Mouse (Mus musculus) hindbrain, embryonic 13.5 days (tissue): ENCODE data around the gene Garem2. TPM values are rescaled to one million over a fixed set of nuclear protein-coding genes. Genes with fewer than 3 reads are reported as not detected.

Source experiments
- ATAC-seq: fragments of 200-750 bp; cut with Nextera tagmentation; 2 replicates; pipeline ENCODE4 v1.8.0; 2017; ENCODE audit warnings: moderate TSS enrichment; ENCODE audit not compliant: low FRiP score
- H3K27ac ChIP-seq: fragments of 300-500 bp; sonication (generic); 2 replicates; pipeline ENCODE4 v1.5.1; 2015; ENCODE audit warnings: inconsistent platforms, mild to moderate bottlenecking, moderate library complexity
- H3K27me3 ChIP-seq: fragments of 300-500 bp; sonication (generic); 2 replicates; pipeline ENCODE4 v1.6.1; 2015; ENCODE audit warnings: mild to moderate bottlenecking, inconsistent platforms
- H3K36me3 ChIP-seq: fragments of 300-500 bp; sonication (generic); 2 replicates; pipeline ENCODE4 v1.6.1; 2015; ENCODE audit warnings: mild to moderate bottlenecking, inconsistent platforms
- H3K4me1 ChIP-seq: fragments of 300-500 bp; sonication (generic); replicated peaks from 2 replicates; pipeline ENCODE4 v1.6.1; 2015; ENCODE audit warnings: inconsistent platforms
- H3K4me2 ChIP-seq: fragments of 300-500 bp; sonication (generic); 2 replicates; pipeline ENCODE4 v1.6.1; 2015; ENCODE audit warnings: inconsistent platforms, mild to moderate bottlenecking, moderate library complexity
- H3K4me3 ChIP-seq: fragments of 300-500 bp; sonication (generic); 2 replicates; pipeline ENCODE4 v1.5.1; 2015; ENCODE audit warnings: mild to moderate bottlenecking, inconsistent platforms
- H3K9ac ChIP-seq: fragments of 300-500 bp; sonication (generic); 2 replicates; pipeline ENCODE4 v1.6.1; 2015; ENCODE audit warnings: mild to moderate bottlenecking, inconsistent platforms
- H3K9me3 ChIP-seq: fragments of 300-500 bp; sonication (generic); 2 replicates; pipeline ENCODE4 v1.6.1; 2016; ENCODE audit warnings: inconsistent platforms
- WGBS: fragments of 180-500 bp; shearing (Covaris S2); methylation state at CpG from one replicate; pipeline ENCODE4 v1.1.7; 2015; 5-methylcytosine and 5-hydroxymethylcytosine counted together
- polyA plus RNA-seq: library from polyadenylated mRNA; unstranded; fragments of >200 nt; fragmentation: Nextera tagmentation; extraction: Ambion mirVana; gene quantifications from 2 replicates; pipeline ENCODE4 v1.2.1, GENCODE M21; 2015

The Garem2 gene
- polyA plus RNA-seq, 1 experiment from 2014 or later: 15.0 TPM

- peaks cover 30% of the 10 kb centered on the region for H3K4me1 ChIP-seq
- peak overlapping the region; percentile 88 for H3K27ac ChIP-seq
- peak overlapping the region; percentile 79 for H3K9ac ChIP-seq
- no peaks in the 10 kb centered on the region for H3K27me3 ChIP-seq
- peak overlapping the region; percentile 69 for H3K4me3 ChIP-seq
- no peaks in the 10 kb centered on the region for H3K9me3 ChIP-seq
- no peaks in the 10 kb centered on the region; the same call in 1 of the 2 replicates for H3K36me3 ChIP-seq
- peak overlapping the region; percentile 69 for H3K4me2 ChIP-seq
- ATAC-seq: no peak
- 39% methylated on average over 13 of the region's 13 CpGs for WGBS
Observed at GRCm38 (mm10) chr5:30155821-30156629, 51.1 kb downstream of the Garem2 start.

GRCm38 (mm10) chr5:30159601-30160000, 54.6 kb downstream of the Garem2 start:
- Histone ChIP-seq H3K4me1 (peaks cover 17% of the 10 kb centered on the region), H3K27me3 (no peaks in the 10 kb centered on the region), H3K4me2 (no peak overlapping the region), H3K9me3 (no peaks in the 10 kb centered on the region), H3K9ac (no peak overlapping the region), H3K36me3 (no peaks in the 10 kb centered on the region; the same call in 1 of the 2 replicates), H3K27ac (no peak overlapping the region), H3K4me3 (no peak overlapping the region)
- ATAC-seq: no peak
- 94% methylated on average over 6 of the region's 6 CpGs for WGBS

- peaks cover 6% of the 10 kb centered on the region; the same call in 1 of the 2 replicates for H3K4me1 ChIP-seq
- no peak overlapping the region for H3K4me2 ChIP-seq
- ATAC-seq: no peak
- H3K4me3 ChIP-seq: no peak overlapping the region
- H3K36me3 ChIP-seq: peaks cover 7% of the 10 kb centered on the region
- no peak overlapping the region for H3K9ac ChIP-seq
- no peak overlapping the region for H3K27ac ChIP-seq
- H3K9me3 ChIP-seq: no peaks in the 10 kb centered on the region
- no peaks in the 10 kb centered on the region for H3K27me3 ChIP-seq
- 90% methylated on average over 1 of the region's 1 CpGs for WGBS
Observed at GRCm38 (mm10) chr5:30161836-30162235, 56.9 kb downstream of the Garem2 start.

GRCm38 (mm10) chr5:30162339-30162738, 57.4 kb downstream of the Garem2 start:
- WGBS: 88% methylated on average over 6 of the region's 6 CpGs
- H3K4me2 ChIP-seq: no peak overlapping the region
- H3K9me3 ChIP-seq: no peaks in the 10 kb centered on the region
- H3K36me3 ChIP-seq: peaks cover 8% of the 10 kb centered on the region
- H3K27me3 ChIP-seq: no peaks in the 10 kb centered on the region
- no peak for ATAC-seq
- H3K4me1 ChIP-seq: peaks cover 4% of the 10 kb centered on the region; the same call in 1 of the 2 replicates
- H3K27ac ChIP-seq: no peak overlapping the region
- no peak overlapping the region for H3K9ac ChIP-seq
- no peak overlapping the region for H3K4me3 ChIP-seq

- H3K9ac ChIP-seq: no peak overlapping the region
- H3K4me1 ChIP-seq: no peaks in the 10 kb centered on the region
- H3K36me3 ChIP-seq: peaks cover 22% of the 10 kb centered on the region
- WGBS: 97% methylated on average over 5 of the region's 5 CpGs
- no peaks in the 10 kb centered on the region for H3K9me3 ChIP-seq
- H3K4me3 ChIP-seq: no peak overlapping the region
- H3K27me3 ChIP-seq: no peaks in the 10 kb centered on the region
- no peak overlapping the region for H3K4me2 ChIP-seq
- no peak overlapping the region for H3K27ac ChIP-seq
- no peak for ATAC-seq
Observed at GRCm38 (mm10) chr5:30165234-30165946, 60.4 kb downstream of the Garem2 start.

Other genes starting within 250 kb of the Garem2 start
- gene Il6, start 92.0 kb upstream of the Garem2 start, polyA plus RNA-seq: not detected in 2 replicates
- gene Tyms, start 31.5 kb upstream of the Garem2 start, polyA plus RNA-seq: 67.9 and 68.8 TPM in 2 replicates
- 6.4 and 7.2 TPM in 2 replicates for gene 3110082J24Rik, start 925 bp downstream of the Garem2 start, polyA plus RNA-seq
- 76.1 and 84.3 TPM in 2 replicates for gene Hadha, start 50.0 kb downstream of the Garem2 start, polyA plus RNA-seq
- gene Hadhb, start 50.1 kb downstream of the Garem2 start, polyA plus RNA-seq: 65.0 and 70.7 TPM in 2 replicates
- gene Adgrf3, start 100.6 kb downstream of the Garem2 start, polyA plus RNA-seq: not detected in 2 replicates
- 24.9 and 25.2 TPM in 2 replicates for gene Selenoi, start 127.4 kb downstream of the Garem2 start, polyA plus RNA-seq
- gene Drc1, start 176.2 kb downstream of the Garem2 start, polyA plus RNA-seq: 3.4 and 4.4 TPM in 2 replicates